Mouse (Mus musculus) leukemia stem cell, adult 10-12 weeks (primary cell): ENCODE data around the gene Ppm1j. TPM values are rescaled to one million over a fixed set of nuclear protein-coding genes. Genes with fewer than 3 reads are reported as not detected.

Experiments used
- polyA plus RNA-seq: library from polyadenylated mRNA; stranded (reverse); fragments of >175 nt; gene quantifications from 2 replicates; pipeline ENCODE4 v1.2.3, GENCODE M21; 2012; ENCODE audit warnings: low replicate concordance

The Ppm1j gene
- polyA plus RNA-seq = 5.0 and 6.8 TPM in 2 replicates

DNA sequence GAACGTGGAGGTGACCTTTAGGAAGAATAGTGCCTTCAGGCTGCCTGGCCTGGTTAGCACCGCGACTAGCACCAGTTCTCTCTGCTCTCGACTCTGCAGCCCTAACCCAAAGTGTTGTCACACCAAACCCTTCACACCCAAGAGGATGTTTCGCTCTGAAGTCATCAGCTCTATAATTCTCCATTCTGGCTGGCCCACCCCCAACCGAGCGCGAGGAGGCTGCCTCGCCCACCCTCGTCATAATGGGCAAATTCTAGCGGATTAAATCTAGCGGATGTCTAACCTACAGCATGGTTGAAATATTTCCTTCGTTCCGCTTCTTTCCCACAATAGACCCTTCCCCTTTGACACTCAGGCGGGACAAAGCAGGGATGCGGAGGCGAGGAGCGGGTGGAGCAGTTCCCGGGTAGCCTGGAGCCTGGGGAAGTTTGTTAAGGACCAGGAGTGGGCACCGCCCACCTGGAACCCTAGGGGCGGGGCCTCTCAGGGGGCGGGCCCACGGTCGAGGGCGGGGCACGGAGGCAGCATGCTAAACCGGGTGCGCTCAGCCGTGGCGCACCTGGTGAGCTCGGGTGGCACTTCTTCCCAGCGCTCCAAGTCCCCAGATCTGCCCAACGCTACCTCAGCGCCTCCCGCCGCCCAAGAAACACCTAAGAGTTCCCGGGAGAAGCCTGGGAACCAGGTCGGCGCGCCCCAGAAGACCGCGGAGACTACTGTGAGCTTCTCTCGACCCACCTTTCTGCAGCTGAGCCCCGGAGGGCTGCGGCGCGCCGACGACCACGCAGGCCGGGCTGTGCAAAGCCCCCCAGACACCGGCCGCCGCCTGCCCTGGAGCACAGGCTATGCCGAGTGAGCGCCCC, at the start of gene Ppm1j:
Gene Ppm1j (plus strand): TSS at position 496 of the 860 bp plus-strand sequence.

DNA sequence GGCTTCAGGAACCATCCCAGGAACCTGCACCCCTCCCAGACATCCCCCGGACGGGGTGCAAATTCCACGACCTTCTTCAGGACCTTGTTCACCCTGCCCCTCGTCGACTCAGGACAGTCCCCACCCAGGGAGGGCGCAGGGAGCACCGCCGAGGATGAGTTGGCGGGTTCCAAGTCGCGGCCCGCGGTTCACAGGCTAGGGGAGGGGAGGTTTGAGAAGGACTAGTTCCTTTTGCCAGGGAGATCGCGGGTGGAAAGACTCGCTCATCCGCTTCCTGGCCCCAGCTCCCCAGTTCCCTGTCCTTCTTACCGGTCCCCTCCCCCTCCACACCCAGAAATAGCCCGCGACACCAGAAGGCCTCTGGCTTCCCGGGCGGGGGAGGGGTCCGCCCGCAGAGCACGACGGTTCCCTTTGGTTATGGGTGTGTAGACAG, 631 bp downstream of the Ppm1j start, which contains the start of gene Fam19a3:
Gene Fam19a3 (minus strand): TSS at position 370 of the 433 bp plus-strand sequence.

DNA sequence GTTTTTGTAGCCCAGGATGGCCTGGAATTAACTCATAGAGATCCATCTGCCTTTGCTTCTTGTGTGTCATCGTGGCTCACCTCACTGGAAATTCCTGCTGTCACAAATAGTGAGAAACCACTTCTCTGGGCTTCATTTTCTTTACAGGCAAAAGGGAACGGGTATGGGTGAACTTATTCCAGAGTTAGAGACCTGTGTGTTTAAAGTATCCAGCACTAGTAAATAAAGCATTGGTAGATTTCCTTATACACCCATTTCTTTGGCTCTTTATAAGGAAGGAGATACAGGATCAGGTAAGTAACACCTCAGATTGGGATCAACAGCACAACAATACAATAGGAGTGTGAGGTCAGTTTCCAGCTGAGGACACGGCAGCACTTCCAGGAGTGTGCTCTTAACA, 7.2 kb downstream of the Ppm1j start, which contains the start of gene Rhoc:
Gene Rhoc (plus strand): TSS at position 301 of the 400 bp plus-strand sequence.

DNA sequence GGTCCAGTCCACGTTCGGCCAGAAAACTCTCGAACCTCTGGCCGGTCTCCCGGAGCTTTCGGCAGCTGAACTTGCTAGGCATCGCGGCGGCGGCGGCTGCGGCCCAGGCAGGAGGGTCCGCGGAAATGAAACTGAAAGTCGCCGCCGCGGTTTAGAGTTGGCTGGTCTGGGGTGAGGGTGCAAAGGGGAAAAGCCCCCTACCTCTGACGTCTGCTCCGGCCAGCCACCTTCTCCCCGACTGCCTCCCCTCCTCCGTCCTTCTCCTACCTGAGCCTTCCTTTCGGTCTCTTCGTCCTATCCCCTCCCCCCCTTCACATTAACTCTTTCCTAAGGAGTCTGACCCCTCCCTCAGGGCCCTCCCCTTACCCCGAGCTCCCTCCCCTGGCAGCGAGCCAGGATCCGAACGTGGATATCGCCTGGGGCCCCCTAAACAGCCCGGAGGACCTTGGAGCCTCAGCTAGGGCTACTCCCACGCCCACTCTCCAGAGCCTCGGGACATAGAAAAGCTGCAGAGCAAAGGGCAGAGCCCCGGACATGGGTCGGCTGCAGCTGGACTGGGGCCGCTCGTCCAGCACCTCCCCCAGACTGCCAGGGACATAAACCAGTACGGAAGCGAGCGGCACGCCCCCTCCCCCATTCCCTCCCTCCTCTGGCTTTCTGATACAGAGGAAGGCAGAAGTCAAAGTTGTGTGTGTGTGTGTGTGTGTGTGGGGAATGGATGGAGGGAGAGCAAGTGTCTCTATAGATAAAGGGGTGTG, 37.3 kb downstream of the Ppm1j start, which contains the start of gene Mov10:
Gene Mov10 (minus strand): TSS at position 573 of the 758 bp plus-strand sequence.

Other genes with a start within 250 kb of the Ppm1j start
- 85.7 and 107 TPM in 2 replicates for gene Slc16a1, start 142.4 kb upstream of the Ppm1j start, polyA plus RNA-seq
- 0.11 and 0.20 TPM in 2 replicates for gene Fam19a3, start 784 bp downstream of the Ppm1j start, polyA plus RNA-seq
- gene Rhoc, start 7.3 kb downstream of the Ppm1j start, polyA plus RNA-seq = 37.1 and 41.8 TPM in 2 replicates
- gene Mov10, start 37.5 kb downstream of the Ppm1j start, polyA plus RNA-seq = 23.8 and 27.2 TPM in 2 replicates
- 1.9 and 5.6 TPM in 2 replicates for gene St7l, start 82.9 kb downstream of the Ppm1j start, polyA plus RNA-seq
- 9.9 and 16.0 TPM in 2 replicates for gene Capza1, start 83.4 kb downstream of the Ppm1j start, polyA plus RNA-seq
- gene Wnt2b, start 180.9 kb downstream of the Ppm1j start, polyA plus RNA-seq = not detected in 2 replicates